Mouse (Mus musculus) MEL (cell line): Measurements from ENCODE around the gene Nepro. TPM values are rescaled to one million over a fixed set of nuclear protein-coding genes. Genes with fewer than 3 reads are reported as not detected.

Experiments used
- DNase-seq: peaks from one replicate; pipeline ENCODE4 v3.0.0; 2011; ENCODE audit warnings: low read depth, low spot score
- H3K27ac ChIP-seq: 2 replicates; pipeline ENCODE4 v1.5.1; 2012; ENCODE audit warnings: low read depth, mild to moderate bottlenecking, control low read depth, low read length, moderate library complexity; ENCODE audit not compliant: control insufficient read depth
- H3K27me3 ChIP-seq, 2 experiments: fragments of 150-350 bp in 1 of 2; sonication (generic) in 1 of 2; 2 replicates each; pipeline ENCODE4 v1.6.1; 2012; ENCODE audit warnings: low read length in 2 of 2, mild to moderate bottlenecking in 2 of 2, improper control_type of control experiment in 1 of 2, moderate library complexity in 1 of 2; ENCODE audit not compliant: insufficient read depth in 2 of 2, control insufficient read depth in 1 of 2
- H3K36me3 ChIP-seq, 2 experiments: 2 replicates each; pipeline ENCODE4 v1.6.1; 2012 to 2014; ENCODE audit warnings: low read length in 2 of 2, improper control_type of control experiment in 1 of 2, inconsistent platforms in 1 of 2, mild to moderate bottlenecking in 1 of 2; ENCODE audit not compliant: insufficient read depth in 2 of 2, control insufficient read depth in 1 of 2
- H3K4me1 ChIP-seq, 2 experiments: fragments of 150-350 bp in 1 of 2; sonication (generic) in 1 of 2; 2 replicates each; pipeline ENCODE4 v1.6.1; 2012; ENCODE audit warnings: low read length in 2 of 2, improper control_type of control experiment in 1 of 2, mild to moderate bottlenecking in 1 of 2; ENCODE audit not compliant: insufficient read depth in 2 of 2, control insufficient read depth in 1 of 2
- H3K4me3 ChIP-seq, 2 experiments: fragments of 150-350 bp in 1 of 2; sonication (generic) in 1 of 2; 2 replicates each; pipeline ENCODE4 v1.5.1; 2012; ENCODE audit warnings: low read depth in 2 of 2, low read length in 2 of 2, mild to moderate bottlenecking in 2 of 2, moderate library complexity in 2 of 2, control low read depth in 1 of 2, improper control_type of control experiment in 1 of 2; ENCODE audit not compliant: control insufficient read depth in 1 of 2, insufficient read depth in 1 of 2
- H3K79me2 ChIP-seq: 2 replicates; pipeline ENCODE4 v1.6.1; 2012; ENCODE audit warnings: mild to moderate bottlenecking, low read length, moderate library complexity; ENCODE audit not compliant: control insufficient read depth, poor library complexity, insufficient read depth
- H3K9ac ChIP-seq: 2 replicates; pipeline ENCODE4 v1.6.1; 2012; ENCODE audit warnings: low read depth, mild to moderate bottlenecking, control low read depth, low read length, moderate library complexity; ENCODE audit not compliant: control insufficient read depth, poor library complexity, severe bottlenecking
- H3K9me3 ChIP-seq: fragments of 150-350 bp; sonication (generic); replicated peaks from 2 replicates; pipeline ENCODE4 v1.6.1; 2012; ENCODE audit warnings: mild to moderate bottlenecking, low read length, improper control_type of control experiment, moderate library complexity; ENCODE audit not compliant: insufficient read depth
- CHD1 ChIP-seq: IDR thresholded peaks from 2 replicates; pipeline ENCODE4 v1.6.1; 2012; ENCODE audit warnings: low read depth, mild to moderate bottlenecking, inconsistent platforms, low read length, improper control_type of control experiment
- CTCF ChIP-seq, 3 experiments: IDR thresholded peaks in 2 of 3; conservative IDR thresholded peaks in 1 of 3; 2 replicates each; pipeline ENCODE4 v1.5.1; 2011 to 2012; ENCODE audit warnings: low read length in 3 of 3, low read depth in 2 of 3, mild to moderate bottlenecking in 2 of 3, improper control_type of control experiment in 1 of 3, inconsistent platforms in 1 of 3, mixed read lengths in 1 of 3, moderate library complexity in 1 of 3; ENCODE audit not compliant: control insufficient read depth in 1 of 3, insufficient read depth in 1 of 3, poor library complexity in 1 of 3, severe bottlenecking in 1 of 3
- MAFK ChIP-seq: IDR thresholded peaks from 2 replicates; pipeline ENCODE4 v1.6.1; 2011; ENCODE audit warnings: low read depth, mild to moderate bottlenecking, low read length, improper control_type of control experiment, borderline replicate concordance
- POLR2A ChIP-seq, 2 experiments: IDR thresholded peaks; 2 replicates each; pipeline ENCODE4 v1.6.1; 2011 to 2012; ENCODE audit warnings: low read length in 2 of 2, mild to moderate bottlenecking in 2 of 2, control low read depth in 1 of 2, improper control_type of control experiment in 1 of 2, low read depth in 1 of 2, moderate library complexity in 1 of 2; ENCODE audit not compliant: control insufficient read depth in 1 of 2, insufficient read depth in 1 of 2, poor library complexity in 1 of 2
- POLR2AphosphoS2 ChIP-seq: IDR thresholded peaks from 2 replicates; pipeline ENCODE4 v1.6.1; 2011; ENCODE audit warnings: low read length, improper control_type of control experiment
- RAD21 ChIP-seq: IDR thresholded peaks from 2 replicates; pipeline ENCODE4 v1.6.1; 2011; ENCODE audit warnings: mild to moderate bottlenecking, low read depth, low read length, improper control_type of control experiment
- SMC3 ChIP-seq: IDR thresholded peaks from 2 replicates; pipeline ENCODE4 v1.6.1; 2011; ENCODE audit warnings: low read depth, low read length, improper control_type of control experiment
- ZKSCAN1 ChIP-seq: IDR thresholded peaks from 2 replicates; pipeline ENCODE4 v1.6.1; 2012; ENCODE audit warnings: low read depth, mild to moderate bottlenecking, inconsistent platforms, low read length, improper control_type of control experiment, moderate library complexity
- ZNF384 ChIP-seq: IDR thresholded peaks from 2 replicates; pipeline ENCODE4 v1.6.1; 2012; ENCODE audit warnings: low read depth, mild to moderate bottlenecking, inconsistent platforms, low read length, improper control_type of control experiment
- polyA plus RNA-seq, 2 experiments: library from polyadenylated mRNA; stranded (reverse) in 1 of 2; unstranded in 1 of 2; fragments of >175 nt in 1 of 2; fragments of >200 nt in 1 of 2; gene quantifications; 2 replicates each; pipeline versions ENCODE4 v1.2.1 to v1.2.4; 2012; ENCODE audit warnings: low replicate concordance in 2 of 2, low read depth in 1 of 2; ENCODE audit not compliant: insufficient read length in 2 of 2, insufficient read depth in 1 of 2, missing spikeins in 1 of 2
- total RNA-seq: library from RNA; depleted of rRNA; stranded (reverse); fragments of 300-350 nt; gene quantifications from 2 replicates; pipeline ENCODE4 v1.2.3, GENCODE M21; 2012; rRNA removed

The Nepro gene
- total and polyA plus RNA-seq, 3 experiments: 8.8 to 20.8 TPM; not detected in 1

DNA sequence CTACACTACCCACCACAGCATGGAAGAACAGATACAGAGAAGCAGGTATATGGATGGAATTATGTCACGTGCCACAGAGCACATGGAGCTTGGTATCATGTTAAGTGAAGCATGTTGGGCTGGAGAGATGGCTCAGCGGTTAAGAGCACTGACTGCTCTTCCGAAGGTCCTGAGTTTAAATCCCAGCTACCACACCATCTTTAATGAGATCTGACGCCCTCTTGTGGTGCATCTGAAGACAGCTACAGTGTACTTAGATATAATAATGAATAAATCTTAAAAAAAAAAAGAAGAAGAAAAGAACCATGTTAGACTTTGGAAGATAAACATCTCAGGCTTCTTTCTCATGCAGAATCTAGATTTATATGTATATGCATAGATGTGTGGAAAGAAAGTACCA lies 56.6 kb downstream of the Nepro start:
- Histone ChIP-seq H3K4me3 (no peak overlapping the region), H3K9ac (no peak overlapping the region), H3K9me3 (no peaks in the 10 kb centered on the region), H3K79me2 (no peaks in the 10 kb centered on the region), H3K27ac (no peak overlapping the region), H3K4me1 (peaks cover 0 to 3% of the 10 kb centered on the region in 2 experiments; a peak in 1 of 4 replicates), H3K36me3 (peaks cover 0 to 13% of the 10 kb centered on the region in 2 experiments; a peak in 2 of 4 replicates), H3K27me3 (no peaks in the 10 kb centered on the region)
- DNase-seq: peak; percentile 35
- TF ChIP-seq RAD21: peak; percentile 17
- no peak for TF ChIP-seq MAFK
- no peak for TF ChIP-seq ZKSCAN1
- TF ChIP-seq CTCF (IDR thresholded peaks at IDR 0.05 in 2 of 3, conservative IDR thresholded peaks at IDR 0.05 in 1 of 3; ENCODE audit: control insufficient read depth in 1 of 3, insufficient read depth in 1 of 3, low read depth in 2 of 3, low read length in 3 of 3, poor library complexity in 1 of 3, severe bottlenecking in 1 of 3): peak in 1 of 3 experiments; percentile 36; a peak in 2 of 6 replicates
- peak; percentile 54 for TF ChIP-seq ZNF384
- TF ChIP-seq CHD1: no peak
- TF ChIP-seq SMC3: peak; percentile 44
- TF ChIP-seq POLR2AphosphoS2: no peak
- TF ChIP-seq POLR2A (IDR thresholded peaks at IDR 0.05; ENCODE audit: control insufficient read depth in 1 of 2, insufficient read depth in 1 of 2, low read depth in 1 of 2, low read length in 2 of 2, poor library complexity in 1 of 2): no peak

Other genes with a start within 250 kb of the Nepro start
- gene Boc, start 165.4 kb upstream of the Nepro start, total RNA-seq: not detected in 2 replicates
- not detected for gene Boc, start 165.4 kb upstream of the Nepro start, polyA plus RNA-seq
- gene Gtpbp8, start 22.1 kb downstream of the Nepro start, total RNA-seq: 10.1 and 14.4 TPM in 2 replicates
- gene Gtpbp8, start 22.1 kb downstream of the Nepro start, polyA plus RNA-seq: 10 to 100 TPM in 1 of 2 experiments, not detected in 1; 10.7 TPM
- gene Cd200r1, start 41.4 kb downstream of the Nepro start, total RNA-seq: 1.4 and 2.0 TPM in 2 replicates
- 1 to 10 TPM in 1 of 2 experiments, not detected in 1; 1.6 TPM for gene Cd200r1, start 41.4 kb downstream of the Nepro start, polyA plus RNA-seq
- gene Cd200r4, start 87.4 kb downstream of the Nepro start, total RNA-seq: 0.82 and 1.1 TPM in 2 replicates
- gene Cd200r4, start 87.4 kb downstream of the Nepro start, polyA plus RNA-seq: 1 to 10 TPM in 1 of 2 experiments, not detected in 1; 1.6 TPM
- gene Cd200r2, start 142.8 kb downstream of the Nepro start, total RNA-seq: not detected in 2 replicates
- not detected for gene Cd200r2, start 142.8 kb downstream of the Nepro start, polyA plus RNA-seq
- 0.39 and 0.46 TPM in 2 replicates for gene Cd200r3, start 219.4 kb downstream of the Nepro start, total RNA-seq
- under 1 TPM in 1 of 2 experiments, not detected in 1; 0.46 TPM for gene Cd200r3, start 219.4 kb downstream of the Nepro start, polyA plus RNA-seq